Mouse (Mus musculus): ENCODE results near the gene Slc47a1.

- TF ChIP-seq CHD2 (IDR thresholded peaks at IDR 0.05; ENCODE audit: low read depth, low read length) (no peak), ZC3H11A (IDR thresholded peaks at IDR 0.05; ENCODE audit: borderline replicate concordance, low read depth, low read length) (no peak)
Observed at GRCm38 (mm10) chr11:61407638-61408183, 29.6 kb upstream of the Slc47a1 start.
